Mouse (Mus musculus) forebrain, embryonic 14.5 days (tissue): ENCODE data around the gene Shcbp1l. TPM values are rescaled to one million over a fixed set of nuclear protein-coding genes. Genes with fewer than 3 reads are reported as not detected.
"Not testable (repeated sequence)": the region's sequence is repeated elsewhere in the genome, so short reads cannot be mapped to it uniquely, and the experiment has no call there.

ENCODE experiments used
- ATAC-seq: fragments of 200-750 bp; cut with Nextera tagmentation; 2 replicates; pipeline ENCODE4 v1.8.0; 2017; ENCODE audit warnings: mild to moderate bottlenecking, moderate library complexity
- DNase-seq: peaks from one replicate; pipeline ENCODE4 v3.0.0-alpha.2; 2015; ENCODE audit warnings: low spot score
- H3K27ac ChIP-seq: fragments of 300-500 bp; sonication (generic); 2 replicates; pipeline ENCODE4 v1.5.1; 2014; ENCODE audit warnings: low read depth, mild to moderate bottlenecking, control low read depth, low read length, moderate library complexity
- H3K27me3 ChIP-seq: fragments of 300-500 bp; sonication (generic); replicated peaks from 2 replicates; pipeline ENCODE4 v1.6.1; 2014; ENCODE audit warnings: low read length, control low read depth, mixed read lengths; ENCODE audit not compliant: control insufficient read depth, insufficient read depth
- H3K36me3 ChIP-seq: fragments of 300-500 bp; sonication (generic); 2 replicates; pipeline ENCODE4 v1.6.1; 2014; ENCODE audit warnings: low read length, control low read depth; ENCODE audit not compliant: control insufficient read depth, insufficient read depth
- H3K4me1 ChIP-seq: fragments of 300-500 bp; sonication (generic); 2 replicates; pipeline ENCODE4 v1.6.1; 2014; ENCODE audit warnings: antibody characterized with exemption, low read length, control low read depth; ENCODE audit not compliant: control insufficient read depth, insufficient read depth
- H3K4me2 ChIP-seq: fragments of 300-500 bp; sonication (generic); 2 replicates; pipeline ENCODE4 v1.6.1; 2014; ENCODE audit warnings: mild to moderate bottlenecking, control low read depth, low read length
- H3K4me3 ChIP-seq: fragments of 300-500 bp; sonication (generic); 2 replicates; pipeline ENCODE4 v1.5.1; 2014; ENCODE audit warnings: low read depth, low read length, control low read depth
- H3K9ac ChIP-seq: fragments of 300-500 bp; sonication (generic); 2 replicates; pipeline ENCODE4 v1.6.1; 2014; ENCODE audit warnings: mild to moderate bottlenecking, low read length, control low read depth, moderate library complexity
- H3K9me3 ChIP-seq: fragments of 300-500 bp; sonication (generic); replicated peaks from 2 replicates; pipeline ENCODE4 v1.6.1; 2016; ENCODE audit warnings: low read length, control low read depth, mixed read lengths; ENCODE audit not compliant: control insufficient read depth
- WGBS: fragments of 180-500 bp; shearing (Covaris S2); extraction: QIAGEN DNeasy Blood & Tissue Kit; methylation state at CpG from one replicate; pipeline ENCODE4 v1.1.7; 2014; 5-methylcytosine and 5-hydroxymethylcytosine counted together
- polyA plus RNA-seq: library from polyadenylated mRNA; unstranded; fragments of >200 nt; fragmentation: Nextera tagmentation; extraction: Ambion mirVana; gene quantifications from 2 replicates; pipeline ENCODE4 v1.2.1, GENCODE M21; 2014

Gene Shcbp1l
- polyA plus RNA-seq, 1 experiment from 2014 or later: 0.15 TPM

- not testable (repeated sequence) for ATAC-seq, DNase-seq
Observed at GRCm38 (mm10) chr1:153395706-153396105, 29.3 kb upstream of the Shcbp1l start.

DNA sequence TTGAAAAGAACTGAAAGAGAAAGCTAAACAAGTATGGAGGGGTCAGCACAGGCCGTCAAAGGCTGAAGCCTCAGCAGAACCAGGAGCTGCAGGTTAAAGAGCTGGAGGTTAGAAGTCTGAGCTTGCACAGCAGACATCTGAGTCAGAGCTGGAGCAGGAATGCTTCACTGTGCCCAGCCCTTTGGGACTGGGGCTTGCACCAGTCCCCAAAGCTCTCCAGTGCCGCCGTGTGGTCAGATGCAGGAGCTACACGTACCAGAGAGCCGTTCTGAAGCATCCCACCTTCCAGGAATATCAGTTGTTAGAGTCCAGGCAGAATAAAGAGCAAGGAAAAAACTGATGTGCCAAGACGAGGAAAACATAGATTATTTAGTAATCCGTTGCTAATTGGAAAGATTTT is 23.2 kb upstream of the Shcbp1l start:
- H3K9ac ChIP-seq: no peak overlapping the region
- DNase-seq (peak; percentile 80), ATAC-seq (peak; percentile 79)
- no peaks in the 10 kb centered on the region for H3K9me3 ChIP-seq
- no peaks in the 10 kb centered on the region for H3K36me3 ChIP-seq
- 3% methylated on average over 7 of the region's 7 CpGs for WGBS
- no peak overlapping the region for H3K27ac ChIP-seq
- no peak overlapping the region for H3K4me3 ChIP-seq
- H3K4me2 ChIP-seq: no peak overlapping the region
- no peaks in the 10 kb centered on the region for H3K4me1 ChIP-seq
- H3K27me3 ChIP-seq: no peaks in the 10 kb centered on the region

More at GRCm38 (mm10) chr1:153395706-153396105, 29.3 kb upstream of the Shcbp1l start:
- H3K9ac ChIP-seq, H3K4me1 ChIP-seq, H3K9me3 ChIP-seq, H3K27ac ChIP-seq, H3K36me3 ChIP-seq, H3K4me3 ChIP-seq, H3K27me3 ChIP-seq, H3K4me2 ChIP-seq: not testable (repeated sequence)
- WGBS: 81% methylated on average over 4 of the region's 4 CpGs

DNA sequence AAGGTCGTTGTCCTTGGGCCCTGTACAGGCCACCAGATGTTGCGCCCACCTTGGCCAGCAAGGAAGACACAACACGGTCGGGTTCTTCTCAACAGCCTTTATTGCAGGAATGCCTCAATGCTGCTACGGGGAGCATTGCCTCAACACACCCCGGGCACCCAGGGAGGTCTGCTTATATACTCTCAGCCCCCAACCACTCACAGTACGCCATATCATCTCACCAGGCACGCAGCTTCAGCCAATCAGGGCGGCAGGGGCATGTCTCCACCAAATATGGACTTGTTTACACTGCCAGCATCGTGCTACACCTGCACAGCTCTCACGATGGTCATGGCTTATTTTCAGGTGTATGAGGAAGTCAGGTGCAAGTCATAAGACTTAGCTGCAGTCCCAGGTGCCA is 17.3 kb upstream of the Shcbp1l start:
- DNase-seq, H3K9ac ChIP-seq, H3K36me3 ChIP-seq, H3K27me3 ChIP-seq, H3K9me3 ChIP-seq, H3K4me3 ChIP-seq, H3K4me2 ChIP-seq, H3K4me1 ChIP-seq, H3K27ac ChIP-seq, ATAC-seq: not testable (repeated sequence)
- 91% methylated on average over 11 of the region's 11 CpGs for WGBS

GRCm38 (mm10) chr1:153408296-153408695 is 16.7 kb upstream of the Shcbp1l start:
- 92% methylated on average over 5 of the region's 5 CpGs for WGBS
- H3K27me3 ChIP-seq, H3K4me1 ChIP-seq, ATAC-seq, H3K36me3 ChIP-seq, H3K27ac ChIP-seq, DNase-seq, H3K9ac ChIP-seq, H3K9me3 ChIP-seq, H3K4me2 ChIP-seq, H3K4me3 ChIP-seq: not testable (repeated sequence)

DNA sequence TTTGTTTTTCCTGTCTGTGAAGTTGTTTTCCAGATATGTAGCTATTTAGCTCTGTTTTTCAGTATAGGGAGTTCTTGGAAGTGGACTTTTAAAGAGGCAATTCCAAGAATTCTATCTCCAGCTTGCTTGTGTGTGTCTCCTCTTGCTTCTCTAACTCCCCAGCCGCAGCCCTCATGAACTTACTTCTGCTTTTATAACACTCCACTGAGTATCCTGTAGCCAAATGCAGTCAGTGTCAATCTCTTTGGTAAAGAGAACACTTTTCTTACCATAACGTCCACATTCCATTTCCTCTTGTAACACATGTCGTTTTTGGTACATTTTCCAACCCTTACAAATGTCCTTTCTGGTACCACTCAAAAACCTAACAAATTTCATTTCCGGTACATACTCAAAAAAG is 14.0 kb upstream of the Shcbp1l start:
- not testable (repeated sequence) for ATAC-seq
- WGBS: 100% methylated on average over 1 of the region's 4 CpGs

GRCm38 (mm10) chr1:153411723-153412122 is 13.2 kb upstream of the Shcbp1l start:
- Histone ChIP-seq H3K9me3 (no peaks in the 10 kb centered on the region), H3K4me1 (no peaks in the 10 kb centered on the region), H3K36me3 (no peaks in the 10 kb centered on the region), H3K4me3 (no peak overlapping the region), H3K4me2 (no peak overlapping the region), H3K9ac (no peak overlapping the region), H3K27me3 (no peaks in the 10 kb centered on the region), H3K27ac (no peak overlapping the region)
- WGBS: 92% methylated on average over 6 of the region's 6 CpGs
- DNase-seq (no peak), ATAC-seq (no peak)

More for the DNA sequence above, 14.0 kb upstream of the Shcbp1l start:
- not testable (repeated sequence) for H3K9me3 ChIP-seq, H3K27ac ChIP-seq, H3K9ac ChIP-seq, H3K4me3 ChIP-seq, H3K36me3 ChIP-seq, DNase-seq, H3K4me2 ChIP-seq, H3K4me1 ChIP-seq, H3K27me3 ChIP-seq

DNA sequence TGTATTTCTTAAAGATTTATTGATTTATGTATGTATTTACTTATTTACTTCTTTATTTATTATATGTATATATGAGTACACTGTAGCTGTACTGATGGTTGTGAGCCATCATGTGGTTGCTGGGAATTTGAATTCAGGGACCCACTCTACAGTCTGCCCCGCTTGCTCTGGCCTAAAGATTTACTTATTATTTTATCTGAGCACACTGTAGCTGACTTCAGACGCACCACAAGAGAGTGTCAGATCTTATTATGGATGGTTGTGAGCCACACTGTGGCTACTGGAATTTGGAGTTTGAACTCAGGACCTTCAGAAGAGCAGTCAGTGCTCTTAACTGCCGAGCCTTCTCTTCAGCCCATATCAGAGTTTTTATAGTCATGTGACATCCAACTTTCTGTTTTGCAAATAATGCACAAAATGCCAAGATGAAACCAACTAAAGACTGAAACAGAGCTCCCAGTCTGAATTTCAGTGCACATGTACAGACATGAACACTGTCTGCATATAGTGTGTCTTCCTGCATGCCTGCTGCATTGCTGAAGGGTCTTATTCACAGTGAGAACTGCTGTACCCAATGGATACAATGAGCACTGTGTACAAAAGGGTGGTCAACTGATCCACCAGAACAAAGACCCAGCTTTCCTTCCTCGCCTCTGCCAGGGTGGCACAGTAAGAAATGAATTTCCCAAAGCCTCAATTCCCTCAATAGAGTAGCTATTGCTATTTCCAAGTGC is 12.1 kb upstream of the Shcbp1l start:
- not testable (repeated sequence) for H3K4me3 ChIP-seq, H3K9me3 ChIP-seq, H3K4me2 ChIP-seq, H3K27me3 ChIP-seq, H3K36me3 ChIP-seq, ATAC-seq, H3K9ac ChIP-seq, DNase-seq, H3K27ac ChIP-seq, H3K4me1 ChIP-seq
- WGBS: 75% methylated on average over 3 of the region's 4 CpGs

- H3K36me3 ChIP-seq, H3K4me3 ChIP-seq, H3K9me3 ChIP-seq, H3K27ac ChIP-seq, H3K4me2 ChIP-seq, ATAC-seq, H3K27me3 ChIP-seq, H3K4me1 ChIP-seq, H3K9ac ChIP-seq: not testable (repeated sequence)
- DNase-seq: peak; percentile 16
- 80% methylated on average over 13 of the region's 13 CpGs for WGBS
Observed at GRCm38 (mm10) chr1:153413397-153414020, 11.5 kb upstream of the Shcbp1l start.

GRCm38 (mm10) chr1:153414114-153414723 is 10.7 kb upstream of the Shcbp1l start:
- not testable (repeated sequence) for H3K27me3 ChIP-seq, DNase-seq, H3K36me3 ChIP-seq, H3K4me3 ChIP-seq, H3K9me3 ChIP-seq, ATAC-seq, H3K9ac ChIP-seq, H3K4me2 ChIP-seq, H3K27ac ChIP-seq, H3K4me1 ChIP-seq
- WGBS: 89% methylated on average over 24 of the region's 24 CpGs
